Mouse (Mus musculus) c-Kit-negative CD71-positive TER-119-positive erythroid progenitor cells, embryonic 14.5 days (primary cell): ENCODE data around the gene Paqr8.
"Not testable (repeated sequence)": the region's sequence is repeated elsewhere in the genome, so short reads cannot be mapped to it uniquely, and the experiment has no call there.

Source experiments
- DNase-seq: peaks from one replicate; pipeline ENCODE4 v3.0.0-alpha.2; 2013; ENCODE audit warnings: low read depth, low spot score

Paqr8 gene

DNA sequence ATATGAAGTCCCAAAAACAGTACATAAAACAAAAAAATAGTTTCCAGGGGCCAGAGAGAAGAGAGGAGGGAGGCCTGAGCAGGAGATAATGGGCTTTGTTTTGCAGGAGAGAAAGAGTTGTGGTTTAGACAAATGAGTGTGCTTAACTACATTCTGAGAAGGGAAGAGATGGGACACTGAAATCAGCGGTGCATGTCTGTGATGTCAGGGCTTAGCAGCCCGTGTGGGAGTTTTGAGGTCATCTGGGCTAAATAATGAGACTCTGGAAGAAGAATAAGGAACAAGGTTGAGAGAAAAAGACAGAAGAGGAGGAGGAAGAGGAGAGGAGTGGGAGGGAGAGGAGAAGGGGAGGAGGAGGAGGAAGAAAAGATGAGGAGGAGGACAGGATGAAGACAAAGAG is 21.7 kb downstream of the Paqr8 start:
- no peak for DNase-seq

DNA sequence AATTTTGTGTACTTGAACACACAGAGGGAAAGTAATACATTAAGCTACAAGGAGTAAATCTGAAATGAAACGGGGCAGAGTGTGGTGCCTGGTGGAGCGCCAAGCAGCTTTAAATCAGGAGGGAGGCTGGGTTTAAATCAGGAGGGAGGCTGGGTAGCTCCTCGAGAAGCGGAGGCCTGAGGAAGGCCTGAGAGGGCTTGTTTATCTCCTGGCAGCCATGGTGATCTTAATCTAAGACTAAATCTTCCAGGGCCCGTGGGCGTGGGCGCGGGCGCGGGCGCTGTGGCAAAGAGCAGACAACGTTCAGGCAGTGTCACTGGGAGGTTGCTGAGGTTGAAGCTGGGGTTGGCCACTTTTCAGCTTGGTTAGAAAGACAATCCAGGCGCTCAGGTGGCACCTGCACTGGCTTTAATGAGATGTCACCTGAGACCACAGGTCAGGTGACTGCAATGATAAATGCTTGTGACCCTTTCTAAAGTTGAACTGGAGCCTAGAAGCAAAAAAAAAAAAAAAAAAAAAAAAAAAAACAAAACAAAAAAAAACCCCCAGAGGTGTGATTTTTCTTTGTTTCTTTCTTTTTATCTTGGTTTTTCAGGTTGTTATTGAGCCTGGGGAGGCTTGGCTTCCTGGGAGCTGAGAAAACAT is 22.2 kb downstream of the Paqr8 start:
- DNase-seq: no peak

DNA sequence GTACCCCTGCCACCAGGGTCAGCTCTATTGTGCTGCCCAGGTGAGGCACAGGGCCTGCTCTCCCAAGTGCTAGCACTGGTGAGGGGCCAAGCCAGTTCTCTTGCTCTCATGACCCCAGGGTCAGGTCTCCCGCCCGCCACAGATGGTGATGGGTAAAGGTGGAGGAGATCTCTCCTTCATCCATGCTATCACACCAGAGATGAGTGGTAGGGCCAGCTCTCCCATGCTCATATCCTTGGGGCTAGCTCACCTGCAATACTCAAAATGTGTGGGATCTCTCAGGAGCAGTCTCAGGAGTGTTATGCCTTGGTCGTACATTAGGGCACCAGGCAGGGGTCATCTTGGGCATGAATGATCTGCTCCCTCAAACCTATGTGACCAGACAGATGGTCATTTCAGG is 24.4 kb downstream of the Paqr8 start:
- no peak for DNase-seq

DNA sequence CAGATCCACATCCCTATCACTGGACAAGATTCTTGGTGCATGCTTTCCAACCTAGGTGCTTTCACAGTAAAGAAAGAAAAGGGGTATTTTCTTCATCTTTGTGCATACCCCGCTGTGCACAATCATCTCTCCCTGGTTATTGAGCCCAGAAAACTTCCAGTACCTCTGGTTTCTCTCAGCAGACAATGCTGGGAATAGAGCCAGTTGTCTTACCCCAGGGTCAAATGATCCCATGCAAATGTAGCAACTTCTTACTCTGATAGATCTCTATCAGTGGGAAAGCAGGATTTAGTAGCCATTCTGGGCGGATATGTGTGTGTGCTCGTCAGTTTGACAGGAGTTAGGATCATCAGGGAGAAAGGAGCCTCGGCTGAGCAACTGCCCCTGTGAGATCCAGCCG is 25.2 kb downstream of the Paqr8 start:
- DNase-seq: no peak

DNA sequence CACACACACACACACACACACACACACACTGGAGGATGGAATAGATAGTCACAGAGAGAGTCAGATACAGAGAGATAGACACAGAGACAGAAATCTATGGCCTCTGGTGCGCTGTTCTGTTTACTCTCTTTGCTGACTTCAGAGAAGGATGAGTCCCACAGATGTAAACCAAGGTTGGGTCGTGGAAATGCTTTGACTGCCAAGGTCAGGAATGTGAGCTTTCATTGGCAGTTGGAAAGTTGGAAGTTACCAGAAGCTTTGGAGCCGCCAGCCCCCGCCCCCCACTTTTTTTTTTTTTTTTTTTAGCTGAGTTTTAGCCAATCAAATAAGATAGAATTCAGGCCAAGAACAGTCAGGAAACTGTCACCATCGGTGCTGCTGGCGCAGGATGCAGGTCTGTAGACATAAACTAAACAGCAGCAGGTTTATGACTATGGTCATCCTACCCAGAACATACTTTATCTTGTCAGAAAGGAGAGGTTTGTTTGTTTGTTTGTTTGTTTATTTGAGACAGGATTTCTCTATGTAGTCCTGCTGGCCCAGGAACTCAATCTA is 27.2 kb downstream of the Paqr8 start:
- no peak for DNase-seq

DNA sequence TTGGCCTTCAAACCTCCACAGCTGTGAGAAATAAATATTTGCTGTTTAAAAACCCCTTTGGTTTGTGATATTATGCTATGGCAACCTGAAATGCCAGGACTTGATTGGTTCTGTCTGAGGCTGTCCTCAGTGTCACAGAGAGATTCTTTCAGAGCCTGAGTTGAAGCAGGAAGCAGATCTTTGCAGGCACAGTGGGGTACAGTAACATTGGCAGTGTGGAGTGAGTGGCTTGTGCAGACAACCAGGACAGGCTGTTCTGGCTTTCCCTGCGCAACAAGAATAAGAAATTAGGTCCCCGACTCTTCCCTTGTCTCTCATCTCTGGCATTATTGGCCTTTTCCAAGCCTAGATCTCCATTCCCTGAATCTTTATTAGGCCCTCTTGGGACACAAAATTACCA is 29.3 kb downstream of the Paqr8 start:
- no peak for DNase-seq

DNA sequence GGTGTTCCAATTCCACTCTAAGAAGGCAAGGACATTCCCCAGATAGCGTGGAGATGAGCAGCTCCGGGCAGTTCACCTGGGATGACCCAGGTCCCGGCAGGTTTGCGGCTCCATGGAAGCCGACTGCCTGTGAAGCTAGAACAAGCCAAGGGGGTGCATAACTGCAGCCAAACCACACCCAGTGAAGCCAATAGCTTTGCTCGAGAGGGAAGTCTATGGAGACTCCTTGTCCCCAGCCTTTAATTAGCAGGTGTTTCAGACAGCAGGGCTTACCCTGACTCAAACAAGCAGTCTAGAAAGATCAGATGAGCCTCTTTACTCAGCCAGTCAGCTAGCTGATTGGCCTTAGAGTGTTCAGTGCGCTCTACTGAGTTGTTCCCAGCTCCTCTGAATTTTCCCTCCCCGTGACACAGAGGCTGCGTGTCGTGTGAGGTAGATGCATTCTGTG is 30.7 kb downstream of the Paqr8 start:
- no peak for DNase-seq

DNA sequence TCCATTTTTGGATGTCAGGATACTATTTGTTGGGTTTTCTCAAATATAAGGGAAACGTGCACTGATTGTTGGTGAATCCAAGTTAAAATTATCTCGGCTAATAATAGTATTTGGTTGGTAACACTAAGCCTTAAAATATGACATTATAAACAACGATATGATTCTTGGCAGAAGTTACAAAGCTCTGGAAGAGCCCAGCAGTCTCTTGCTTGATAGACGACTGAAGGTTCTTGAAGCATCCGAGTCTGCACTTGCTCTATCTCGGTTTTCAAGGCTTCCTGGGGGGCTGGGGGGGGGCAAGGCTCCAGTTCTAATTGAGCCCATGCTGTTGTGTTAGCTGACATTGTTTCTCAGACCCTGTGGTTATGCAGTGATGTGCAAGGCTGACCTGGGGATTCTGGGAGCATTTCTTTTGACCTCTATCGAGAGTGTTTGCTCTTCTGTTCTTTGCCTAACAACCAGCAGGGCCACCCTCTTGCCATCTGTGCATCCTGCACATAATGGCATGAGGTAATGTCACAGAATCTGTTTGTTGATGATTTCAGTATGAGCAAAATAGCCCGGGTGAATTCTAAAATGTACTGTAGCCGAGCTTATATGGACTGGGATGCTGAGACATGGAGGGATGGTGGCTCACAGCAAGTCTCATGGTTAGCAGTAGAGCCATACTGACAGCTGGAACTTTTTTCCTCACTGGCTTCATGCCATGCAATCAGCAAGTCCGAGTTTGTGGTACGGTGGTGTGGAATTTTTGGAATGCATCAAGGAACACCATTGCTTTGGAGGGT is 32.4 kb downstream of the Paqr8 start:
- no peak for DNase-seq

DNA sequence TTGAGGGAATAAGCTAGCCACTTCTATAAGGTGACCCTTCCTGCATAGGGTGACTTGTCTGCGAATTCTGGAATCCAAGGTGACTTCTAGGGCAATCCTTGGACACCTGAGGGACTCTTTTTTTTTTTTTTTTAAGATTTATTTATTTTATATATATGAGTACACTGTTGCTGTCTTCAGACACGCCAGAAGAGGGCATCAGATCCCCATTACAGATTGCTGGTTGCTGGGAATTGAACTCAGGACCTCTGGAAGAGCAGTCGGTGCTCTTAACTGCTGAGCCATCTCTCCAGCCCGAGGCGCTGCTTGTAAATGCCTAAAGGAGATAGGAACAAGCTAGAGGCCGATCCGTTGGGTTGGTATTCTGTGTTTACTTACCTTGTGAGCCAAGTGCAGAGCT is 34.9 kb downstream of the Paqr8 start:
- not testable (repeated sequence) for DNase-seq

DNA sequence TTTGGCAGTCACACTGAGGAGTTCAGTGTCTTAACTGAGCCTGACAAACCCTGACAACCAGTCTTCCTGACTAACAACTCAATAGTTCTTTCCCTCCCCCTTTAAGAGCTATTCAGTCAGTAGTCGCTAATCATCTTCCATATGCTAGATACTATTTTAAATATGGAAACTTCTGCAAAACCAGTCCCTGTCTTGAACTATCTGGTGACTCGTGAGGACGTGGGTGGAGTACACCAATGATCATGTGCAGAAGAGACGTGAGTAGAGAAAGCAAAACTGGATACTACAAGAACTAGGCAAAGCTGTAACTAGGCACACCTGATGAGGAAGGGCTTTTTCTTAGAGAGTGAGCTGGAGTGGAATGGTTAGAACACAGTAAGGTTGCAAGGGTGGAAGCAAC is 35.5 kb downstream of the Paqr8 start:
- no peak for DNase-seq

DNA sequence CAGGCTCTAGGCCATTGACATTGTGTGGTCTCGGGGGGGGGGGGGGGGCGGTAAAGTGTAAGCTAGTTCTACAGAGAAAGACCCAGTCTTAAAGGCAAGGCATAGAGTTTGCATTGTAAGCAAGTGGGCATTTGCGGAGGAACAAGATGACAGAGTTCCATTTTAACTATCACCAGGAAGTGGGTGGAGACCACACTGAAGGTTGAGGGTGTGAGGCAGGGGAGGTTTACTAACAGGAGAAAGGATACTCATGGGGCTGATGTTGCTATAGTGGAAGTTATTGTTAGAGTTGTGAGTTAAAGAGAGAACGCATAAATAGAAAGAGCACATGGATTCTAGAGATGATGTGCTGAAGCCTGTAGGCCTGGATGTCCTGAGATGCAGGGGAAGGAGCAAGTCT is 36.0 kb downstream of the Paqr8 start:
- no peak for DNase-seq

DNA sequence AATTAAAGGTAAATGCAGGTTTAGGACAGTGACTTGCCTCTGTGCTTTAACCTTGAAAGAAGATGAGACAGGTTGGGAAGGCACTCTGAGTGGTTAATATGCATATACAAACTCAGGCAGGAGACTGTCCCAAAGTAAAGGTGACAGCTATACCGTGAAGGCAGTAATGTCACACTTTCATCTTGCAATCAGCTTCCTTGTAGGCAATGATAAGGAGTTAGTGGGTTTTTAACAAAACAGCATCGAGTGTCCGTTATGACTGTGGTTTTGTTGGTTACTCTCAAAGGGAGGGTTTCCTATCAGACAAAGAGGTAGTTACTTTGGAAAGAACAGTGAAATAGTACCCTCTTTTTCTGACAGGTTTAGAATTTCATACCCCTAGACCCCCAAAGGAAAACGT is 38.1 kb downstream of the Paqr8 start:
- DNase-seq: no peak

DNA sequence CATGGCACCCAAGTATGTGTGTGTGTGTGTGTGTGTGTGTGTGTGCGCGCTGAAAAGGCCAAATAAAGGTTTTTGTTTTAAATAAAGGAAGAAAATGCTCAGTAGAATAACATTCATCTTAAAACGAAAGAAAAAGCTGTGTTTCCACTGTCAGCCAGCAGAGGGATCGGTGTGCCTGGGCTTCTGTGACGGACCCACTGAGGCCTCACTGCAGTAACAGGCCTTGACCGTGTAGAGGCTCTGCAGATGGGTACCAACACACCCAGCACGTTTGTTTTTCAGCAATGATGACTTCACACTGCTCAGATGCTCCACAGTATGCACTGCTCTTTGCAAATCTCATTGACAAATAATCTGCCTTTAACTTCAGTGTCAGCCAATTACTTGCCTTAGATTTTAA is 43.1 kb downstream of the Paqr8 start:
- DNase-seq: no peak

DNA sequence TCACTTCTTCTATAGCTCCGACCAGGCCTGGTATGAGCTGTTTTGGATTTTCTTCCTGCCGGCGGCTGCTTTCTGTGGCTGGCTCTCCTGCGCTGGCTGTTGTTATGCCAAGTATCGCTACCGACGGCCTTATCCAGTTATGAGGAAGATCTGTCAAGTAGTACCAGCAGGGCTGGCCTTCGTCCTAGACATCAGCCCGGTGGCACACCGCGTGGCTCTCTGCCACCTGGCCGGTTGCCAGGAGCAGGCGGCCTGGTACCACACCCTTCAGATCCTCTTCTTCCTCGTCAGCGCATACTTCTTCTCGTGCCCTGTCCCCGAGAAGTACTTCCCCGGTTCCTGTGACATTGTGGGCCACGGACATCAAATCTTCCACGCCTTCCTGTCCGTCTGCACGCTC is 44.7 kb downstream of the Paqr8 start:
- DNase-seq: no peak

DNA sequence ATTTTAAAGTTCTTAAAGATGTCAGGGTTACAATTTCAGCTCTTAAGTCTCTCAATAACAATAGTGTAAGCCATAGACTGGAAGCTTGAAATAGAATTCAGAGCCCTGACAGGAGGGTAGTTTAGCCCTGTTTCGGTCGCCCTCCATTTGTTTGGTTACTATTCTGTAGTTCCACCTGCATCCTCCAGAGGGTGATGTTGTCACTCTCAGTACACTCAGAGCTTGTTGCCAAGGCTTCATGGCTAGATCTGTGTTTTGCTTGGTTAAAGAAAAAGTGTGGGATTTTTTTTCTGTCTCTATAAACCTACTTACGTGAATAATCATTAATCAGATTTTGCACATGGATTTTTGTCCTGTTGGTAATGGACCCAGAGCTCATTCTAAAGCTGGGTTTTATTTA is 48.6 kb downstream of the Paqr8 start:
- no peak for DNase-seq

DNA sequence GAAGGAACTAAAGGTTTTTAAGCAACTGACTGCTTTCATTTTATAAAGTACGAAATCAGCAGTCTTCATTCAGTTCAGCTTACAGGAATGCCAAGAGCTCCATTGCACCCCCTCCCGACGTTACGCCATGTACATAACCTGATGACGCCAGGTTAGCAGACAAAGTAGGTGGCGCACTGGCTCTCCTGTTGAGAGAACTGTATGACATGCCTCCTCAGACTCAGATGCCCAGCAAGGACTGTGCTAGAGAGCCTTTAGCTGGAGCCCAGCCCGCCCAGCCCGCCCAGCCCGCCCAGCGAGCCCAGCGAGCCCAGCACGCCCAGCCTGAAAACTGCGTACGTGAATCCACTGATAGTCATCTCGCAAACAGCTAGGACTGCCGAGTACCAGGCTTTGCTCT is 49.7 kb downstream of the Paqr8 start:
- DNase-seq: no peak

DNA sequence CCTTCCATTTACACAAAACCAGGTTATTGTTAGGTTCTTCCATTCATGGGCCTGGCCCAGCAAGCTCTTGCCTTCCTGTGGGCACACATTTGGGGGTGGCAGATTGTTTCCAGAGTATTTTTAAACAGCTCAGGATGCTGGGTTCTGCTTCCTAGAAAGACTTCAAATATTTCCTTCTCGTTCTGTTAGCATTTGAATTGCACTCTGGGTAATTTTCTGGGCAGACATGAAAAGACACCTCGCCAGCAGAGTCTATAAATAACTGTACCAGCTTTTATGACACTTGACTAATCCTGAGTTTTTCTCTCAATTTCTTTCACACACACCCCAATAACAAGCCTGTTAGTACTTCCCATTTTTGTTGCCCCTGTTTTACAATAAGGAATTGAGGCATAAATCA is 50.9 kb downstream of the Paqr8 start:
- no peak for DNase-seq

DNA sequence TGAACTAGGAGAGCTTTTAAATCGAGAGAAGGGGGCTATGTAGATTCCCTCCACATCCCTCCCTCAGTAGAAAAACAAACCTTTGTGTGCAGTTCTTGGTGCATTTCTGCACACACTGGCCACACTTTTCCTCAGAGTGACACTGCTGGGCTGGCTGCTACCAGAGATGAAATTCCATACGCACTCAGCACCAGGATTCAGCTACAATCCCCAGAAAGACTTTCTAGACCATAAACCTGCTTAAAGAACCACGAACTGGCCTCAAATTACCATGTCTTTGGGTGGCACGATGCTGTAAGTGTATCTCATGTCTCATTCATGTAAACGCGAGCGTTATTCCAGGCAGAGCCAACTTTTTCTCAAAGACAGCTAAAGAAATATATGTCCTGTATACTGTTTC is 51.5 kb downstream of the Paqr8 start:
- DNase-seq: no peak

DNA sequence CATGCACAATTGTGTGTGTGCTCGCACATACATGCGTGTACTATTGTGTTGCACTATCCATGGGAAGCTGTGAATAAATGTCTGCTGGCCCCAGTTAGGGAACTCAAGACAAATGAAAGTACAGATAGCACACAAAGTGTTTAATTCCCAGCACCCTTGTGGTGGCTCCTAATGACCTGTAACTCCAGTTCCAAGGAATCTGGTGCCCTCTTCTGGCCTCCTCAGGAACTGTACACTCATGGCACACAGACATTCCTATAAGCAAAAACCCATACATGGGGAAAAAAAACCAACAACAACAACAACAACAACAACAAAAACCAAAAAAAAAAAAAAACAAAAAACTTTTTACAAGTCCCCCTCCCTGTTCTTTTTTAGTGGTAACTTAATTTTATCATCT is 52.6 kb downstream of the Paqr8 start:
- no peak for DNase-seq

DNA sequence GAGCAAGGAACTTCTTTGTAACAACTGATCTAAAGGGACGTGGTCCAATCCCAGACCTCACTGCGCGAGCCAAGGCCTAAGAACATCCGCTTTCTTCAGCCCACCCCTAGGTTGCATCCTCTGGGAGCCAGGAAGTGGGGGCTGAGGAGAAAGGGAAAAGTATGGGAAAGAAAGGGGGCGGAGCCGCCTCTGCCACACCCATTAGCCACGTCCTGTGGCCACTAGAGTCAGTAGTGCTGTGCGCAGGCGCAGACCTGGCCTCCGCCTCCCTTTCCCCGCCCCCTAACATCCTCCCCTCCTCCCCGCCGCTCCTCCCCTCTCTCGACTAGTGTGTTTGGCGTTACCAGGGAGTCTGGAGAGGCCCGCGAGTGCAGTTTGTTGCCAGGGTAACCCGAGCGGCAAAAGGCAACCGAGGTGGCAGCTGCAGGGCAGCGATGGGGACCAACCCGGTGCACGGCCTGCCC is 60.9 kb downstream of the Paqr8 start, which contains the start of gene Efhc1:
Gene Efhc1, plus strand, starts transcription at position 327 of the 464 bp plus-strand sequence.
- DNase-seq: peak; percentile 28

DNA sequence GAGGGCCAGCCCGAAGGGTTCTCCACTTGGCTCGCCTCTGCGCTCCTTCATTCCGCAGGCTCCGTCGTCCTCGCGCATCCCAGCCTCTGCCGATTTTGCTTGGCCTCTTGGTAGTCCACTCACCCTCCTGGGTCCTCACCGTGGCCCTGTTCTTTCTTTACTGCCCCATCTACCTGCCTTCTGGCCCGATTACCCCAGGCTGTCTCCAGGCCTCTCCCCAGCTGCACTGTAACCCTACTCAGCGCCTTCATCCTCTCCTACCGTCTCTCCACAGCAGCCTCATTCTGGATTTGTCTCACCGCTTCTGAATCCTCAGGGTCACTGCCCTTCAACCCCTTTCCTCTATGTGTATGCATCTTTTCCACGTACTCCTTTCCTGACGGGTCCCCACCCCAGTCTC is 61.4 kb downstream of the Paqr8 start:
- DNase-seq: no peak

DNA sequence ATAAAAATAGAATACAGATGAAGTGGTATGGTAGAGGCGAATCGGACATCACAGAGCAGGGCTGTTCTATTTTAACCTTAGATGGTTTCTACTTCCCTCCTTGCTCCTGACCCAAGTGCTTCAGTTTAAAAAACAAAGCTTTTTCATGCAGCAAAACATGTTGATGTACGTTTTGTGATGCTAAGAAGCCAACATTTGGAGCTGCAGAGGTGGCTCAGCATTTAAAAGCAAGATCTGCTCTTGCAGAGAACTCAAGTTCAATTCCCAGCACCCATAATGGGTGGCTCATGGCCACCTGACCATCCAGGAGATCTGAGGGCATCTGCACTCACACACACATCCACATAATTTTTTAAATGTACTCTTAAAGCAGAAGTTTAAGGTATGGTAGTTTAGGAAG is 64.5 kb downstream of the Paqr8 start:
- no peak for DNase-seq

DNA sequence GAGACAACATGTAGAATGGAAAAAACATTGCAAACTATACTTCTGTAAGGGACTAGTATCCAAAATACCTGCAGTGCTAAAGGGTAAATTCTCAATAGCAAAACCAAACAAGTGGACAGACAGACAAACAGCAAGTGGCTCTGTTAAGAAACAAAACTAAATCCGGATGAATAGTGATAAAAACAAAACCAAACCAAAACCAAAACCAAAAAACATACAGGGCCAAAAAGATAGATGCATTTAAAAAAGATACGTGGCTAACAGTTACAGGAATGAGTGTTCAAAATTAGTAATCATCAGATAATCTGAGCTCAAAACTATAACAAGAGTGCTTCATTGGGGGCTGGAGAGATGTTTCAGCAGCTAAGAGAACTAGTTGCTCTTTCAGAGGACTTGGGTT is 79.2 kb downstream of the Paqr8 start:
- no peak for DNase-seq
